Mouse (Mus musculus): ENCODE data around the gene Gfod1.

DNA sequence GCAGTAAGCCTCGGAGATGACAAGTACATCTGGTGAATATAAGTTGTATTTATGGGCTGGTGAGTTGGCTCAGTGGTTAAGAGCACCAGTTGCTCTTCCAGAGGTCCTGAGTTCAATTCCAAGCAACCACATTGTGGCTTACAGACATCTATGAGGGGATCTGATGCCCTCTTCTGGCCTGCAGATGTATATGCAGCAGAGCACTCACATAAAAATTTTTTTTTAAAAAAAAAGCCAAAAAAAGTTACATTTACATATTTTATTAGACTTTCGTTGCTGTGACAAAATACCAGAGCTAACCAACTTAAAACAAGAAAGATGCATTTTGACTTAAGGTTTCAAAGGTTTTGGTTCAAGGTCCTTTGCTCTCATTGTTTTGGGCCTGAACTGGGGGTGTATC is 17.5 kb upstream of the Gfod1 start:
- TF ChIP-seq E2F4 (IDR thresholded peaks at IDR 0.05; ENCODE audit: insufficient read depth) (no peak), POLR2A (IDR thresholded peaks at IDR 0.05; ENCODE audit: insufficient read length, low read depth) (no peak), MYOG (IDR thresholded peaks at IDR 0.05; ENCODE audit: control insufficient read depth in 1 of 3, insufficient read depth in 1 of 3, insufficient read length in 2 of 3, low read depth in 2 of 3) (no peak), CEBPB (IDR thresholded peaks at IDR 0.05; ENCODE audit: insufficient read depth, poor library complexity, severe bottlenecking) (no peak), MAX (IDR thresholded peaks at IDR 0.05; ENCODE audit: low read depth) (no peak), TCF12 (IDR thresholded peaks at IDR 0.05; ENCODE audit: insufficient read depth, poor library complexity, severe bottlenecking) (no peak)

Measured in myocyte (in vitro differentiated cells).